Mouse (Mus musculus): ENCODE measurements around the gene Tnrc6b.

The Tnrc6b gene

GRCm38 (mm10) chr15:80714299-80714698 is 3.2 kb downstream of the Tnrc6b start:
- no peak for TF ChIP-seq GATA4 (IDR thresholded peaks at IDR 0.05; ENCODE audit: insufficient replicate concordance, low read length)

GRCm38 (mm10) chr15:80716631-80717135 is 5.6 kb downstream of the Tnrc6b start:
- TF ChIP-seq GATA4 (IDR thresholded peaks at IDR 0.05; ENCODE audit: insufficient replicate concordance, low read length) = no peak

DNA sequence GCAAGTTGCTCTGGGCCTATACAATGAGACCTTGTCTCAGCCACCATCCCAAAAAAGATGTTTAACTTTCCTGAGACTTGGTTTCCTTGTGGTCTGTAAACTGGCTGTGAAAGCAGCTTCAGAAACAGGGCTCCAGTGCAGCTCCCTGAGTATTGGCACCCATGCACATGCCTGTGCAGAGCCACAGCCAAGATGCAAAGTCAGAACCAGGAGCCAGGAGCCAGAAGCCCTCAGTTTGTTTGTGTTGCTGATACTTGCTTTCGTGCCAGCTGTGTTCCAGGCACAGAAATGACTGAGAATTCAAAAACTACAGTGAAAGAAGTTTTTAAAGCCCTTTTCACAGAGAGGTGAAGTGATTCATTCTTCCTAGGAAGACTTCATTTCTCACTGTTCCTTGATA is 6.3 kb downstream of the Tnrc6b start:
- TF ChIP-seq GATA4 (IDR thresholded peaks at IDR 0.05; ENCODE audit: insufficient replicate concordance, low read length) = no peak

DNA sequence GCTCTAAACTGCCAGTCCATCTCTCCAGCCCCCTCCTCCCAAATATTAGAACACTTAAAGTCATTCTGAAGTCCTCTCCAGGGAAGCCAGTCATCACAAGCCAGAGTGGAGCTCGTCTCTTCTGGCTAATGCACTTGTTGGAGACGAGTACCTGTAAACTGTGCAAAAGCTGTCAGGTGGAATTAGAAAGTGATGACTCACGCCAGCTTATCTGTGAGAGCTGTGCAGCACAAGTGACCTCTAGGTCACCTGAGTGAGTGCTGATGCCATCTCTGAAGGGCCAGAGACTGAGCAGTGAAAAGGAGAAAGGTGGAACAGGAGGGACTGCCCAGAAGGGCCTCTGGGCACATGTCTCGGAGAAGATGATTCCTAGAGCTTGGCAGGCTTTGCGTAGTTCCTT is 9.1 kb downstream of the Tnrc6b start:
- peak; percentile 71; the same call in 1 of the 2 replicates for TF ChIP-seq GATA4 (IDR thresholded peaks at IDR 0.05; ENCODE audit: insufficient replicate concordance, low read length)

DNA sequence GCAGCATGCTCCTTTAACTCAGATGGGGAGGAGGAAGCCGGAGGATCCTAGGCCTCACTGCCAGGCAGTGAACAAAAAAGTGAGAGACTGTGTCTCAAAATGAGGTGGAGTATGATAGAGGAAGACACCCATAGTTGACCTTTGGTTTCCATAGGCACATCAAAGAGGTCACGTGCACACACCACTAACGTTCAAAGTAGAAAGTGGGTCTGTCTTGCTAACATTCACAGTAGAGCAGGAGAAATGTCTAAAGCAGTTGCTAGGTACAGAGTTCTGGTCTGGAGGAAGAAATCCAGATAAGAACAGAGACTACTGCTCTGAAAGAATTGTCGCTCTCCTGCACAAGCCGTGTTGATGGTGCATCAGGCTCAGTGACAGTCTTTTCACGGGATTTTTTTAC is 10.7 kb downstream of the Tnrc6b start:
- TF ChIP-seq GATA4 (IDR thresholded peaks at IDR 0.05; ENCODE audit: insufficient replicate concordance, low read length) = no peak

DNA sequence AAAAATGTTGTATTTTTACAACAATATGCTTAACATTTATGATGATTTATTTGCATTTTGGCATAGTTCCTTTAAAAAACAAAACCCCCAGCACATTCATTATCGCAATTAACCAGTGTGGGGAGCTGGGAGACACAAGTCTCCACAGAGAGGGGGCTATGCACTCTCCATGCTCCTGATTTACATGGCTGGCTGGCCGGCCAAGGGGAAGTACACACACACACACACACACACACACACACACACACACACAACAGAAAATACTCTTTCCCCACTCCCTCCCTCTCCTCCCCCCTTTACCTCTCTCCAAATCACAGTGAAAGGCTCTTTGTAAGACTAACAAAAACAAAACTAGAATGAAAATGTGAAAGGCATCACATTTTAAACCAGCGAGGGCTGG is 11.3 kb downstream of the Tnrc6b start:
- TF ChIP-seq GATA4 (IDR thresholded peaks at IDR 0.05; ENCODE audit: insufficient replicate concordance, low read length) = no peak

DNA sequence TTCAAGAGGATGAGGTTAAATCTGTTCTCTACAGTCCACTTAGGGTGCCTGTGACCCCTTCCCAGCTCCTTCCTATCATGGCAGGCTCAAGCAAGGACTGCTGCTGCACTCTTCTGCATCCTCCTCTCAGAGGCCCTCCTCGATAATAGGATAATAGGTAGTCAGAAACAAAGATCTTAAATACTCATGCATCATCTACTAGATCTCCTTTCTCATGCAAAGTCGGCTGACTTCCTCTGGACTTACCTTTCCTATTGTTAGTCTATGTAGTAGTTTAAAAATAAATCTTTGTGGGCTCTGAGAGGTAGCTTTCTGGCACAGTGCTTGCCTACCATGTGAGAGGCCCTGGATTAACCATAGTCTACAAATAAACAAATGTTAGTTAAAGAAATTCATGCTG is 18.4 kb downstream of the Tnrc6b start:
- no peak for TF ChIP-seq GATA4 (IDR thresholded peaks at IDR 0.05; ENCODE audit: insufficient replicate concordance, low read length)

GRCm38 (mm10) chr15:80731043-80731442 is 19.9 kb downstream of the Tnrc6b start:
- TF ChIP-seq GATA4 (IDR thresholded peaks at IDR 0.05; ENCODE audit: insufficient replicate concordance, low read length) = no peak

DNA sequence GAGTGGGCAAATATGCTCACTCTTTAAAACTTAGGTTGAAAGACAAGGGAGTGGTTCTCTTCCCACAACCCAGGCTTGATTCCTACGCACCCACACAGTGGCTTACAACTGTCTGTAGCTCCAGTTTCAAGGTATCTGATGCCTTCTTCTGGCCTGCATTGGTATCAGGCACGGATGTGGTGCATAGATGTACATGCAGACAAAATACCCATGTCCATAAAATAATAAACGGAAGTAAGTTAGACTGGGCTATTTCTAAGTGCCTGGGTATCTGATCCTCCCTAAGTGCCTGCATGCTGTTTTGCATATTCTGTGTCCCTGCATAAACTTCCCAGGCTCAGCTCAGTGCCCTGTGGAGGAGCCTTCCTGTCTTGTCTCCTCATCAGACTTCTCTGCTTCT is 20.4 kb downstream of the Tnrc6b start:
- TF ChIP-seq GATA4 (IDR thresholded peaks at IDR 0.05; ENCODE audit: insufficient replicate concordance, low read length) = no peak

GRCm38 (mm10) chr15:80732266-80733030 is 21.3 kb downstream of the Tnrc6b start:
- no peak for TF ChIP-seq GATA4 (IDR thresholded peaks at IDR 0.05; ENCODE audit: insufficient replicate concordance, low read length)

- no peak for TF ChIP-seq GATA4 (IDR thresholded peaks at IDR 0.05; ENCODE audit: insufficient replicate concordance, low read length)
Observed at GRCm38 (mm10) chr15:80735300-80735699, 24.2 kb downstream of the Tnrc6b start.

DNA sequence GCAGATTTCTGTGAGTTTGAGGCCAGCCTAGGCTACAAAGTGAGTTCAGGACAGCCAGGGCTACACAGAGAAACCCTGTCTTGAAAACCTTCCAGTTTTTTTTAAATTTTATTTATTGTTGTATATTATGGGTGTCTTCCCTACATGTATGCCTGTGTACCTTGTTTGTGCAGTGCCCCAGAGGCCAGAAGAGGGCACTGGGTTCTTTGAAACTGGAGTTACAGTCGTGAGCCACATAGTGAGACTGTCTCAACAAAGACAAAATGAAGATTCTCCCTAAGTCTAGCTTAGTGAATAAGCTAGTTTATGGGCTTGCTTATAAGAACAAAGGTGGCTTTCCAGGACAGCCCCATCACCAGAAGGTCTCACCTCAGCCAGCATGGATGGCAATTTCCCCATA is 25.4 kb downstream of the Tnrc6b start:
- no peak for TF ChIP-seq GATA4 (IDR thresholded peaks at IDR 0.05; ENCODE audit: insufficient replicate concordance, low read length)

DNA sequence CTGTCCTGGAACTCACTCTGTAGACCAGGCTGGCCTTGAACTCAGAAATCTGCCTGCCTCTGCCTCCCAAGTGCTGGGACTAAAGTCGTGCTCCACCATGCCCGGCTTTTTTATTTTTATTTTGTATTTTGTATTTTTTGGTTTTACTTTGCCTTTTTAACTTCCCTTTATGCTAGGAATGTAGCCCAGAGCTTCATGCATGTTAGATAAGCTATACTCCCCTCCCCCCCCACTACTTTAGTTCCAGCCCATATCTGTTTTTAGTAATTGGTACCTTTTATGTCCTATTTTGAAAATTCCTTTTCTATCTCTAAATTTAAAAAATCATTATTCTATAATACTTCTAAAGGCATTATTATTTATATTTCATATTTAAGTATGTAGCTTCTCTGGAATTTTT is 27.1 kb downstream of the Tnrc6b start:
- TF ChIP-seq GATA4 (IDR thresholded peaks at IDR 0.05; ENCODE audit: insufficient replicate concordance, low read length) = no peak

GRCm38 (mm10) chr15:80739972-80740371 is 28.9 kb downstream of the Tnrc6b start:
- no peak for TF ChIP-seq GATA4 (IDR thresholded peaks at IDR 0.05; ENCODE audit: insufficient replicate concordance, low read length)

GRCm38 (mm10) chr15:80741836-80742235 is 30.7 kb downstream of the Tnrc6b start:
- no peak for TF ChIP-seq GATA4 (IDR thresholded peaks at IDR 0.05; ENCODE audit: insufficient replicate concordance, low read length)

DNA sequence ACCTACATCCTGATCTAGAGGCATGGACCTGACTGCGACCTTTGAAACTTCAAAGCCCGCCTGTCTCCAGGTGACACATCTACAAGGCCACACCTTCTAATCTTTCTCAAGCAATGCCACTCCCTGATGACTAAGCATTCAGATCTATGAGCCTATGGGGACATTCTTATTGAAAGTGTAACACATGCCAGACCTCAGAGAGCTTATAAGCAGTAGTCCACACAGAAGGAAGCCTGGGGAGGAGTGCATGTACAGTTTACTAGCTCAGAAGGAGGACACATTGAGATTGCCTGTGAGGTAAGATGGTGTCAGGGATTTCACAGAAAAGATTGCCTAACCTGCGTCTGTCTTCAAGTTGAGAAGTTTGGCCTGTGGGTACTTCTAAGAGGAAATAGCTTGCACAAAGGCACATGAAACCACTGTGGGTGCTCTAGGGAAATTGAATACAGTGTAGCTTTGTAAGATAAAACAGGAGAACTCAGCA is 31.9 kb downstream of the Tnrc6b start:
- no peak for TF ChIP-seq GATA4 (IDR thresholded peaks at IDR 0.05; ENCODE audit: insufficient replicate concordance, low read length)

DNA sequence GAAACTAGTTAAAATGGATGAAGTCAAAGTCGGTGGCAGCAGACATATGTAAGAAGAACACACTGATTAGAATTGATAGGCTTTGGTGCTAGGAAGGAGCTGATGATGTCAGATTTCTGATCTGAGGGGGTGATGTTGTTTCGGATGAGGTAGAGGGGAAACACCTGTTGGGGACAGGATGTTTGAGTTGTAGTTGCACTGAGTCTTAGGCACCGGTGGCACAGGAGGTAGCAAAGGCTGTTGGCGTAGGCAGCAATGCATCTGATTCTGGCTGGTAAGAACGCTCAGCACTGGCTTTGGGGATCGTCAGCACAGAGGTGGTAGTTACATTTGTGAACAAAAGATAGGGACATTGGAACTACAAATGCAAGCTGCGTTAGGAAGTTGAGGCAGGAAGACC is 32.5 kb downstream of the Tnrc6b start:
- TF ChIP-seq GATA4 (IDR thresholded peaks at IDR 0.05; ENCODE audit: insufficient replicate concordance, low read length) = no peak

Data from liver, adult (tissue).